Mouse (Mus musculus) embryonic fibroblast, embryonic 13.5 days (primary cell): ENCODE data around the gene Abcd1.

ENCODE experiments used
- CTCF ChIP-seq: IDR thresholded peaks from 2 replicates; pipeline ENCODE4 v1.5.1; 2011; ENCODE audit warnings: mild to moderate bottlenecking, control low read depth, low read length, moderate library complexity, borderline replicate concordance; ENCODE audit not compliant: insufficient read depth
- POLR2A ChIP-seq: IDR thresholded peaks from 2 replicates; pipeline ENCODE4 v1.6.1; 2011; ENCODE audit warnings: low read depth, mild to moderate bottlenecking, control low read depth, low read length, moderate library complexity

GRCm38 (mm10) chrX:73685629-73686028, 30.8 kb upstream of the Abcd1 start:
- TF ChIP-seq POLR2A = no peak
- TF ChIP-seq CTCF = no peak
